Mouse (Mus musculus) kidney, adult 8-10 months (tissue): Measurements from ENCODE around the gene Men1.

Experiments
- DNase-seq, 2 experiments: peaks; one replicate each; pipeline ENCODE4 v3.0.0; 2022

Gene Men1

DNA sequence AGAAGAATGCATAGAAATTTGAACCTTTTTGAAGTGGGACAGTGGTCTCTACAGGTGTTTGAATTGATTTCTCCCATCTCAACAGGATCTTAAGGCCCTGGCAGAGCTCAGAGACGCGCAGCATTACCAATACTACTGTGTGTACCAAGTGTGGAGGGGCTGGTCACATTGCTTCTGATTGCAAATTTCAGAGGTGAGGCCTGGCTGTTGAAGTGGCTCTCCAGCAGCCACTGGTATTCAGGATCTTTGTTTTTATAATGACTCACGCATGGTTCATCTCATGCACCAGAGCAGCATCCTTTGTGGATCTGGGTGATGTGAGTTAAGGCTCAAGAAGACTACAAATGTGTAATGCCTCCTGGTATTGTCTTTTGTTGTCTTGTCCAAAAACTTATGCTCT is 37.7 kb downstream of the Men1 start:
- no peak for DNase-seq

DNA sequence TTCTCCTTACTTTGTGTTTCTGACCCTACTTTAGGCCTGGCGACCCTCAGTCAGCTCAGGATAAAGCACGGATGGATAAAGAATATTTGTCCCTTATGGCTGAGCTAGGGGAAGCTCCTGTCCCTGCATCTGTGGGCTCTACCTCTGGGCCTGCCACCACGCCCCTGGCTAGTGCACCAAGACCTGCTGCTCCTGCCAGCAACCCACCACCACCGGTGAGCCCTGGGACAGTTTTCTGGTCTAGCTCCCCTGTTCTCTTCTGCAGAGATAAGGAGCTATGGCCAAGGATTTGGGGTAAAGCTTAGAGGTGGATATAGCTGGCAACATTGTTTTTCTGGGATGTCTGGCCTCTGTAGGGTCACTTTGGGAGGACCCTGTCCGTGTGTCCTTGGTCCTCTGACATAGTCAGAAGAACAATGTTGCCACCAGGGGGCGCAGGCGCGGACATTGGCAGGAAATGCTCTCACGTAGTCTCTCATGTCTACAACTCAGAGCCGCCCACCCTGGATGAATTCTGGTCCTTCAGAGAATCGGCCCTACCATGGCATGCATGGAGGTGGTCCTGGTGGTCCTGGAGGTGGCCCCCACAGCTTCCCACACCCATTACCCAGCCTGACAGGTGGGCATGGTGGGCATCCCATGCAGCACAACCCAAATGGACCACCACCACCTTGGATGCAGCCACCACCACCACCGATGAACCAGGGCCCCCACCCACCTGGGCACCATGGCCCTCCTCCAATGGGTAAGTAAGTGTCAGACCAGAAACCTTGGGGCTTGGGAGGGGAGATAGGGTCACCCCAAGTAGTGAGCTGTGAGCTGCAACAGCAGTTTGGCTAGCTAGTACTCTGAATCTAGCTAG is 39.0 kb downstream of the Men1 start:
- DNase-seq: peak; percentile 40 to 78

DNA sequence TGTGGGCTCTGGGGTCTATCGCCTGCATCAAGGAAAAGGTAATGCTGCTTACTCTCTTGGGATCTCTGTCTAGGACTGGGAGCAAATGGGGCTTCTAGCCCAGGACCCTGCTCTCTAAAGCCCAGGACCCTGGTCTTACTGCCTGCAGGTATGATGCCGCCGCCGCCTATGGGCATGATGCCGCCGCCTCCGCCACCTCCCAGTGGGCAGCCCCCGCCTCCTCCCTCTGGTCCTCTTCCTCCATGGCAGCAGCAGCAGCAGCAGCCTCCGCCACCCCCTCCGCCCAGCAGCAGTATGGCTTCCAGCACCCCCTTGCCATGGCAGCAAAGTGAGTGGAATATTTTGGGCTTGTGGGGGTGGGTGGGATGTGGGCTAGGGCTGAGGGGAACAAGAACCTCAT is 39.8 kb downstream of the Men1 start:
- no peak for DNase-seq

DNA sequence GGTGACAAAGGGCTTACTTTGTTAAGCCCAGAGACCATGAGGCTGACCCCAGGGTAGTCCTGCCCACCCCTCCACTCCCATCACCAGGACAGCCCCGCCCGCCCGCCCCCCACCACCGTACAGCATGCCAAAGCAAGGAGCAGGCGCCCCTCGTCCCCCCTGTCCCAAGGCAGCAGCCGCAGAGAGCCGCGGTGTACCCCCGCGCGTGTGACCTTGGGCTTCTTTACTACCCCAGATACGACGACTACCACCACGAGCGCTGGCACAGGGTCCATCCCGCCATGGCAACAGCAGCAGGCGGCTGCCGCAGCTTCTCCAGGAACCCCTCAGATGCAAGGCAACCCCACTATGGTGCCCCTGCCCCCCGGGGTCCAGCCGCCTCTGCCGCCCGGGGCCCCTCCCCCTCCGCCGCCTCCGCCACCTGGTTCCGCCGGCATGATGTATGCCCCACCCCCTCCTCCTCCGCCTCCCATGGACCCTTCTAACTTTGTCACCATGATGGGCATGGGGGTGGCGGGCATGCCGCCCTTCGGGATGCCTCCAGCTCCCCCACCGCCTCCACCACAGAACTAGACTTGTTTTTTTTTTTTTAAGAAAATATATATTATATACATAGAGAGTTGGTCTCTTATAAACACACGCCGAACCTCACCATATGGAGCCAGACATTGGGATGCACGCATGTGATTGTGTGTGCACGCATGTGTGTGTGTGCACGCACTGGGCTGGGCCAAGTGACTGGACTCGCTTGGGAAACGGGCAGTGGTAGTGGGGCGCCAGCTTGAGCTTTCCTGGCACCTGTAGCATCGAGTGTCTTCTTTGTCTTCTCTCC is 40.9 kb downstream of the Men1 start:
- no peak for DNase-seq

DNA sequence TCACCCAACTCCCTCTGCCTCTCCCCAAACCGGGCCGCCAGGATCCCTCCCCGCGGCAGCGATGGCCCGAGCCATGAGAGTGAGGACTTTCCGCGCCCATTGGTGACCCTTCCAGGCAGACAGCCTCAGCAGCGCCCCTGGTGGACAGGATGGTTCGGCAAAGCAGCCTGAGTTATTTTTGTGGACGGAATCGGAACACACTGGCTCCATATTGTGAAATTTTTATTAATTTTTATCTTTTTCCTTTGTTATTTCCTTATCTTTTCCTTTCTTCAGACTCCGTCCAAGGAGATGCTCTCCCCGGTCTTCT is 41.4 kb downstream of the Men1 start:
- DNase-seq: peak in 1 of 2 experiments; percentile 53

DNA sequence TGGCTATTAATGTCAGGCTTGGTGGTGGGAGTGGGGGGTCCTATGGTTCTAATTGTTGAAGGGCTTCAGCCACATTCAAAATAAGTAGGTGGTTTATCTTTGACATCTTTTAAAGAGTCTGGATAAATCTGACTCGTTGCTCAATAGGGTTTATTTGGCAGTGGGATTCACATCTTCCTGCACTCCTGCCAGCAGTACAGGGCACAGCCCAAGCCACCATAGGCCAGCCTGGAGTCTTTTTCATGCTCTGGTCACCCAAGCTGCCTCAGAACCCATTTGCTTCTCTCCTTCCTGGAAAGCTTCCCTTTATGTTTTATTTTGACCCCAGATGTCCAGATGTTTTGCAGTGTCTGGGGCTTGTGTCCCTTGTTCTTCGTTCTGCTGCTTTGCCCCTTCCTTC is 41.9 kb downstream of the Men1 start:
- no peak for DNase-seq

DNA sequence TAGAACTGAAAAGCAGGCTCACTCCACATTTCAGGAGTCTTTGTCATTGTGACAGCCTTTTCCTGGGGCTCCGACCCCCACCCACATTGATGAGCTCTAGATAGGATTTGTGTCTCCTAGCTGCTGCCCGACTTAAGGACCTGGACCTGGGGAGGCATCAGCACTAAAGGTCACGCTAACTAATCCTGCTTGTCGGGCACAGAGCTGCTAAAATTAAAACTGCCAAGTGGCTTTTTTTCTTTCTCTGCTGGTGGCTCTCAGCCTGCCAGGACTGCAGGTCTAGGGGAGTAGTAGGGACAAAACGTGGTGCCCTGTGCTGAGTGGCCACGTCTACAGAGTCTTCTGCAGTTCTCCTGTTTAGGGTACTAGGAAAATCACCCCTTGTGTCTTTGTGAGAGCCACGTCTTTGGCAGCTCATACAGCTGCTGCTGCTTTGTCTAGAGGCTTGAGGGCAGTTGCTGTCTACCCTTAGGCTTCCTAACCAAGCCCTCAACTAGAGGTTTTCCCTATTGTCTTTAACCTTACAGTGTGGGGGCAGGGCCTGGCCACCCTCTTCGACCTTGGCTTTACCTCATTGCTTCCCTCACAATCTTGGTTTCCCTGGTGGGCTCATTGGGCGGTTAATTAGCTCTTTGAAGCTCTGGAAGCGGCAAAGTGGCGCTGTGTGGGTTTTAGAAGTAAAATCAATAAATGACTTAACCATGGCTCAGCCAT is 42.7 kb downstream of the Men1 start:
- no peak for DNase-seq

DNA sequence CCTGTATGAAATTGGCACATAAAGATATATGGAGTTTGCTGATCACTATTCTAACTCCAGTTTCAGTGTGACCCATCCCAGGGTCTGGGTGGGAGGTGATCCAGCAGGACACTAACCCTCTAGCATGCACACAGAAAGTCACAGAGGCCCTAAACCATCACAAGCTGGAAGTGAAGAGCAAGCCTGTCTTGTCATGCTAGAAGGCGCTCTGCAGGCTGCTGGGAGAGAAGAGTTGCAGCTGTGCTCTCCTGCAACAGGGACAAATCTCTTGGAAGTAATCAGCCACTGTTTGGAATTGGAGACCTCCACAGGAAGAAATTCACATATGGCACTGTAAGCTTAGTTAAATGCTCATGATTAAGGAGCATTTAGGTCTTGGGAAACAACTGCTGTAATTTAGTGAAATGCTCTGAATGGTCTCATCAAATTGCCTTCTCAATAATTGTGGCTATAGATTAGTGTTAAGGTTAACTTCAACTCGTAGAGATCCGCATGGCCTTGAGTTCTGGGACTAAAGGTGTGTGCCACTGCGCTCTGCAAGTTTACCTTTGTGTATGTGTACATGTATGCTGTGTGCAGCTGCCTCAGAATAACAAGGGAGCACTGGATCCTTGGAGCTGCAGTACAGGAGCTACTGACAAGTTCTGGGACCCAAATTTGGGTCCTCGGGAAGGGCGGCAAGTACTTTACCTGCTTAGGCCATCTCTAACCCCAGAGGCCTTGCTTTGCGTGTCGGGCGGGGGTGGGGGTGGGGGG is 45.8 kb downstream of the Men1 start:
- DNase-seq: no peak

DNA sequence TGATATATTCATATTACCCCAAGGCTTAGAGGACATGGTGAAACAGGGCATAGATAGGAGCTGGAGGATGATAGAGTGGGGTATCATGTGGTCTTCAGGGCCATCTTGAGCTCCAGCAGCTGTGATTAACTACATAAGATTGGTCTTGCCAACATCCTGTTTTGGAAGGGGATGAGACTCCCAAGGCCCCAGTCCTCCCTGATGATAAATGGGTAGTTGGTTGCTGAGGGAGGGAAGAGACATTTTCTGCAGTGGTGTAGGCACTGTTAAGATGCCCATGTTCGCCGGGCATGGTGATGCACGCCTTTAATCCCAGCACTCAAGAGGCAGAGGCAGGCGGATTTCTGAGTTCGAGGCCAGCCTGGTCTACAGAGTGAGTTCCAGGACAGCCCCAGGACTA is 46.5 kb downstream of the Men1 start:
- no peak for DNase-seq

DNA sequence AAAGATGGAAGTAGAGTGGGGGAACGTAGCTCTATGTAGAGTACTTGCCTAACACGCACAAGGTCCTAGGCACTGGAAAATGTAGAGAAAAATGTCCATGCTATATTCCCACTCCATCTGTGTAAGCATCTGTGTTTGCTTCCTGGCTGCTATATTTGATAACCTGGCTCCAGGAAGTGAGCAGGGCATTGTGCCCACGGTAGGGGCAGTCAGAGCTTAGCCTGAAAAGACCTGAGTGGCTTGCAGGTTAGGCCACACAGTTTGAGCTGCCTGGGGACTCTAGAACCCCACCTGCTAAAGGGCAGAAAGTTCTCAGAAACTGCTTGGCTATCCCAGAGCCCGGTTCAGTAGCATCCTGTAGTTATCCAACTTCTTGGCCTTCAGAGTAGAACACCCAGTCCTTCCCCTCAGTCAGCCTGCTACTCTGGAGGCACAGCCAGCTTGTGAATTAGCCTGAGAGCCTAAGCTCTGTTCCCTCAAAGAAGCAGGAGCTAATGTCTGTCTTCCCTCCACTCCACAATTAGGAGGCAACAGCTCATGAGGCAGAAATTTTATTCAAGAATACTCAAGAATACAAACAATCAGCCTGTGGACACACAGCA is 47.6 kb downstream of the Men1 start:
- DNase-seq: no peak

DNA sequence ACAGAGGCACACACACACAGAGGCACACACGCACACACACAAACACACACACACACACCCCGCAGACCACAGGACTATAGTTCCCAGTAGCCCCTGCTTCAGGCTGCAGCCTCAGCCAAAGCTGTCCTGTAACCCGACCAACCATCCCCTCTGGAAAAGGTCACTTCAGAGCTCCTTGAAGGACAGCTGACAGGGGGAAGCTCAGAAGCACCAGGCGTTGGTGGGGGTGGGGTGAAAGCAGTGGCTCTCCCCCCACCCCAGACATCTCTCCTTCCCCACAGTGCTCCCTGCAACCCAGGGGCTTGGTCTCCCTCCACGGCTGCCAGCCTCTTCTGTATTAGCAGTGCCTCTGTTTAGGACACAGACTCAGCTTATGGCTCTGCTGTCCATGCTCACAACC is 48.7 kb downstream of the Men1 start:
- DNase-seq: no peak

DNA sequence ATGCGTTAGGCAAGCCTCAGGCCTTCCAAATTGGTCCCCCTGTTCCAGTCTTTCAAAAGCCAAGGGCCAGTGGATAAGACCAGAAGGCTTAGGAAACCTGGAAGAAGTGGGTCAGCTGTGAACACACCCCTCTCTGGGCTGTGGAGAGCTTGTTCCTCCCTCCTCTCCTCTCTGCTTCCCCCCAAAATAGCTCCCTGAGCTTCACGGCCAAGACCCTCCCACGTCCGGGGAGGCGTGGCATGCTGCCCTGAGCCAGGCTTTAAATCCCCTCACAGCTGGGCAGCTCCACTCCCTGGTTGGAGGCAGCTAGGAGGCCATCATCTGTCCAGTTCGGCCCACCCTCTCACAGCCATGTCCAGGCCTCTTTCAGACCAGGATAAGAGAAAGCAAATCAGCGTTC is 49.3 kb downstream of the Men1 start, which contains the start of gene Pygm:
Gene Pygm (plus strand): TSS at position 272 of the 400 bp plus-strand sequence.
- peak; percentile 48 to 52 for DNase-seq

DNA sequence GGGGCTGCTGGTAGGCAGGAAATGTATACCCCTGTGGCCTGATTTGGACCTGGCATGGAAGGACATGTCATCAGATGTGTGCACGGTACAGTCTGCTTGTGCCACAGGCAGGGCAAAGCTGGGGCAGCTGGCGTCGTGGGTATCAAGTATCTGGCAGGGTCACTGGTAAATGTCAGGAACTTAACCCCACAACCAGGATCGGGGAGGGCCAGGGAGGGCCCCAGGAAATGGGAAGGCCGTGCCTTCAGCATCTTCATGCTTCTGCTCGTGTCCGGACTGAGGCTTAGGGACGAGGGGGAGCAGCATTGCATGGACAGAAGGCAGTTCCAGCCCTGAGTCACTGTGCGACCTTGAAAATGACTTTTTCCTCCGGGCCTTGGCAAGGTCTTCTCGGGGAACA is 50.2 kb downstream of the Men1 start:
- DNase-seq: no peak

DNA sequence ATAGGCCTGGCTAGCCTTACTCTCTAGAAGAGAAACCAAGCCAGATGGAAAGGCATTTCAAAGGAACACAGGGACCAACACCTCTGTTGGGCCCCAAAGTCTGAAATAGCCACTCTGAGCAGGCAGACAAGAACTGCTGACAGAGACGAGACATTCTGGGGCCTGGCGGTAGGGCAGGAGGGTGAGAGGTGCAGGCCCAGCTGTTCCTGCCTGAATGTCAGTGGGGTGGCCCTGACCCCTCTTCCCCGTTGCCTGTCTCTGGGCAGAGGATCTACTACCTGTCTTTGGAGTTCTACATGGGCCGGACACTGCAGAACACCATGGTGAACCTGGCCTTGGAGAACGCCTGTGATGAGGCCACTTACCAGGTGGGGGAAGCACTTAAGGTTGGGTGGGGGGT is 50.6 kb downstream of the Men1 start:
- DNase-seq: no peak

DNA sequence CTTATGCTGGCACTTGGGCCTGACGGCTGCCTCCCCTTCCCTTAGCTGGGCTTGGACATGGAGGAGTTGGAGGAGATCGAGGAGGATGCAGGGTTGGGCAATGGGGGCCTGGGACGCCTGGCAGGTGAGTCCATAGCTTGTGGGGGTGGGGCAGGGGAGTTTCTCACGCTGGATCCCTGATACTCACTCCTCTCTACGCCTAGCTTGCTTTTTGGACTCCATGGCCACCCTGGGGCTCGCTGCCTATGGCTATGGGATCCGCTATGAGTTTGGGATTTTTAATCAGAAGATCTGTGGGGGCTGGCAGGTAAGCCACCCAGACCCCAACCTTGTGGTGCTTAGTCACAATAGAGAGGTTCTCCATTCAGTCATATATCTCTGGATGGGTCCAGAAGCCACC is 51.0 kb downstream of the Men1 start:
- no peak for DNase-seq

DNA sequence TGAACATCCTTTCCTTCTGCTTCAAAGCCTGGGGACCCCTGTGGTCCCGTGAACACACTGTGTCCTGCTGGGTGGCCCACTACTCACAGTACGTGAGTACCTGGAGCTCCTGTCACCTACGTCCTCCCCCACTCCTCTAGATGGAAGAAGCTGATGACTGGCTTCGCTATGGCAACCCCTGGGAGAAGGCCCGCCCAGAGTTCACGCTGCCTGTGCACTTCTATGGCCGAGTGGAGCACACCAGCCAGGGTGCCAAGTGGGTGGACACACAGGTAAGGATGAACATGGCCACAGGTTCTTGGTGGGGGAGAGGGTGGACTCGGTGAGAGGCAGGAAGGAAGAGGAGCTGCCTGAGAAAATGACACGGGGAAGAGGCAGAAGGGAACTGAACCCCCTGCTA is 51.5 kb downstream of the Men1 start:
- no peak for DNase-seq

DNA sequence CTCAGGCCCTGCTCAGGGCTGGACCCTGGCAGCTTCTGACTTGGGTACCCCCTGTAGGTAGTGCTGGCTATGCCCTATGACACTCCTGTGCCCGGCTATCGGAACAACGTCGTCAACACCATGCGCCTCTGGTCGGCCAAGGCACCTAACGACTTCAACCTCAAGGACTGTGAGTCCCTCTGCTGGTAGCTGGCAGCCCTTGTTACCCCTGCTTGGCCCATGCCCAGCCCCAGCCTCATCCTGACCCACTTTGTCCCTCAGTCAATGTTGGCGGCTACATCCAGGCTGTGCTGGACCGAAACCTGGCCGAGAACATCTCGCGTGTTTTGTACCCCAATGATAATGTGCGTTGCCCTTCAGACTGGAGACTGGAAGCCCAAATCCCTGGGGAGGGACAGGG is 53.2 kb downstream of the Men1 start:
- no peak for DNase-seq

DNA sequence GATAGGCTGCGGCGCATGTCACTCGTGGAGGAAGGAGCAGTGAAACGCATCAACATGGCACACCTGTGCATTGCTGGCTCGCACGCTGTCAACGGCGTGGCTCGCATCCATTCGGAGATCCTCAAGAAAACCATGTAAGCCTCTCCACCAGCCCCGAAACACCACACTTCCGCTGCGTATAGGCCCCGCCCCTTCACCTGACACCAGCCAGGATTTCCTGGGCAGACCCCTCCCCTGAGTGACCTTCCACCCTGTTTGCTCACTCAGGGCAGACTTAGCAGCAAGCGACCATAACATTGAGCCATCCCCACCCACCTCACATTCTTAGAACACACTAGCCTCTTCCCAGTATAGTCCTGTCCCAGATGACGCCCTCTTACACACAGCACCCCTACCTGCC is 55.0 kb downstream of the Men1 start:
- DNase-seq: no peak

DNA sequence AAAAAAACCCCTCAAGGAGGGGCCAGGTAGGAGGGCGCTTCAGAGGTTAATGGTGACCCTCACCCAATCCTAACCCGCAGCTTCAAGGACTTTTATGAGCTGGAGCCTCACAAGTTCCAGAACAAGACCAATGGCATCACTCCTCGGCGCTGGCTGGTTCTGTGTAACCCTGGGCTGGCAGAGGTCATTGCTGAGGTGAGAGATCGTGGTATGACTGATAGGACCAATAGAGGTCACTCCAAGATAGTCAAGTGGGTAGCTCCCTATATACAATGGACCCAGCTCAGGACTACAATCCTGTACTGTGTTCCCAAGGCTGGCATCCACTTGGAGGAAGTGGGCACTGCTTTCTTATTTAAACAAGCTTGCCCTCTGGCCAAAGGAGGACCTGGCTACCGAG is 55.5 kb downstream of the Men1 start:
- DNase-seq: no peak
